Mouse (Mus musculus) neutrophil, adult 5-6 weeks (primary cell): ENCODE results near the gene Gm14214. TPM values are rescaled to one million over a fixed set of nuclear protein-coding genes. Genes with fewer than 3 reads are reported as not detected.

Source experiments
- ATAC-seq: fragments of 151-379, 151-347 bp; 2 replicates; pipeline ENCODE4 v1.8.0; 2017; ENCODE audit warnings: mild to moderate bottlenecking, moderate TSS enrichment; ENCODE audit not compliant: insufficient number of reproducible peaks, poor library complexity, low FRiP score, severe bottlenecking; ENCODE audit errors: extremely low read depth
- total RNA-seq: library from RNA; stranded (forward); fragments of 200-1000 nt; gene quantifications from 2 replicates; pipeline ENCODE4 v1.2.3, GENCODE M21; 2017

Gm14214 gene
- total RNA-seq = not detected in 2 replicates

DNA sequence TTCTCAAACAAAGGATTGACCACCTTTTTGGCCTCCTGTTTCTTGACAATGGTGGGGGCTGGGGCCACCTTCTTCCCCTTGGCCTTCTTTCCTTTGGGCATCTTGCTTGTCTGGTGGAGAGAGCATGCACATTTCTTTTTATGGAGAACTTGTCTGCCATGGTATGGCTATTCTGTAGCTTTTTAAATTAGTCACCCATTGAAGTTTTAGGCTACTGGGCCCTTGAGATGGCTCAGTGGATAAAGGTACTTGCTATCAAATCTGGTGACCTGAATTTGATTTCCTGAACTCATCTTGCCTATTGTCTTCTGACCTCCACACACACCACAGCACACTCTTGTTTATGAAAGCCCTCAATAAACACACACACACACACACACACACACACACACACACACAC lies at the start of gene Gm14214:
Gene Gm14214 (minus strand): TSS at position 101 of the 400 bp plus-strand sequence.
- ATAC-seq = no peak

DNA sequence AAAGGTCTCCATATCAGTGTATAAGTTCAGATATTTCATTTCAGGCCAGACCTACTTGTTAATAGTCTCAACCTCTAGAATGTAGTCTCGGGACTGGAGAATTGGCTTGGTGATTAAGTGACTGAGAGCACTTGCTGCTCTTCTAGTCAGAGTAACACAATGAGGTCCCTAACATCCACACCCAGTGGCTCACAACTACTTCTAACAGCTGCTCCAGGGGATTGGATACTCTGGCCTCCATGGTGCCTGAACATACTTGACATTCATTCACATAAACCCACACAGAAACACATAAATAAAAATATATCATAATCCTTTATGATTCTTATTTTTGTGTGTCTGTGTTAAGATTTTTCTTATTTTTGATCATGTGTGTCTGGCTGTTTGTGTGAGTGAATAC lies 48.8 kb upstream of the Gm14214 start:
- no peak for ATAC-seq

DNA sequence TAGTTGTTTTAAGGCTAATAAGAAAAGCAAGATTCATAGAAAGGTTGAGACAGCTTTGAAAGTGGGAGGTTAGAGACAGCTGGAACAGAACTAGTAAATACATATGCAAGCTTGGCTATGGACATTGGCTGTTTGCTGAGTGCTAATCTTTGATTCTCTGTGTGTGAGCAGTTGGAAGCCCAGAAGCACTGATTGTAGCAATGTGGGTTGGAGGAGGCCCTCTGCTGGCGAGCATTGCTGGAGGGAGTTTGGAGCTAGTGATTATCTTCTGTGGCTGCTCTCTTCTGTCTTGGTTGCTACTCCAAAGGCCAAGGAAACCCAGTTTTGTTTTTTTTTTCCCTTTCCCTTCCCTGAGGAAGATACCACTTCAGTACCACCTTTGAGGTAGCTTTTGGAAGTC lies 48.0 kb upstream of the Gm14214 start:
- ATAC-seq = 0 out of 2 replicates have a peak, but pooled peaks have one; percentile 19

DNA sequence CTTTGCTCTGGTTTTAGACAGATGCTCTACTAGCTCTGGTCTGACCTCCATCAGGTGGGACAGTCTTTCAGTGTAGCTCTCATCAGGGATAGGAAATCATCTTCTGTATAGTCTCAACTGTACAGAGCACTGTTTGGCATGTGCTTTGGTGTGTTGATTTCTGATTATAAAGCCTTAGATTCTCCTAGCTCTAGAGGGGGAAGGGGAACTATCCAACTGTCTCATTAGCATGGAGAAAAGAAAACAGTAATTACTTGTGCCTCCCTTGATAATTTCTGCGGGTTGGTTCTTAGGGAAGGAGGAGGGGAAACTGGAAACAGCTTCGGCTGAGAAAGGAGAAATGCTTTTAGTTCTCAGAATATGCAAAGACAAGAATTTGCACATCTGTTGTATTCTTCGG lies 47.3 kb upstream of the Gm14214 start:
- no peak for ATAC-seq

DNA sequence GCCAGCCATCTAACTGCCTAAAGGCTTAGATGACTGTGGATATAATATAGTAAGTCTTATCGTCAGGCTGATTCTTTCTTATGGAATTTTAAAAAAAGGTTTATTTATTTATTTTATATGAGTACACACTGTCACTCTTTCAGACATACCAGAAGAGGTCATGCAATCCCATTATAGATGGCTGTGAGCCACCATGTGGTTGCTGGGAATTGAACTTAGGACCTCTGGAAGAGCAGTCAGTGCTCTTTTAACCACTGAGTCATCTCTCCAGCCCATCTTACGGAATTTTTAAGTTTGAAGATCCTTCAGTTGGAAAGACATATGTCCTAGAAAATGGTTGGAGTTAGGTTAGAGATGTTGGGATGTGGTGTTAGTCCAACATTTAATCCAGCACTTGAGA lies 43.6 kb upstream of the Gm14214 start:
- ATAC-seq = no peak

DNA sequence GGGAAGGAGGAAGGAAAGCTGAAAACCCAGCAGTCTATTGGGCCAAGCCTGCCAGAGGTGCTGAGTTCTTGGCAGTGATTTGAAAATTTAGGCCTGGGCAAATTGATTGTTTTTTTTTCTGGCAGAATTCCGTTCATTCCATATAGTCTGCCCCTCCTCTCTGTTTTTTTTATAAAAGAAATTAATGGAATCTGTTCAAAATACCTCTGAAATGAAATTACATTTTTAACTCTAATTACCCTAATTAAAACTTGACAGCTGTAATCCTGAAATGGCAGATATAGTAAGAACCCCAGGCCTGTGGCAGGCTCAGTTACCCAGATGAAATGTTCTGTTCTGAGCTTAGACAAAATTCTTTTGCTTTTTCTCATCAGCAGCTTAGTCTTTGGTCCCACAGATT lies 41.0 kb upstream of the Gm14214 start:
- ATAC-seq = no peak

DNA sequence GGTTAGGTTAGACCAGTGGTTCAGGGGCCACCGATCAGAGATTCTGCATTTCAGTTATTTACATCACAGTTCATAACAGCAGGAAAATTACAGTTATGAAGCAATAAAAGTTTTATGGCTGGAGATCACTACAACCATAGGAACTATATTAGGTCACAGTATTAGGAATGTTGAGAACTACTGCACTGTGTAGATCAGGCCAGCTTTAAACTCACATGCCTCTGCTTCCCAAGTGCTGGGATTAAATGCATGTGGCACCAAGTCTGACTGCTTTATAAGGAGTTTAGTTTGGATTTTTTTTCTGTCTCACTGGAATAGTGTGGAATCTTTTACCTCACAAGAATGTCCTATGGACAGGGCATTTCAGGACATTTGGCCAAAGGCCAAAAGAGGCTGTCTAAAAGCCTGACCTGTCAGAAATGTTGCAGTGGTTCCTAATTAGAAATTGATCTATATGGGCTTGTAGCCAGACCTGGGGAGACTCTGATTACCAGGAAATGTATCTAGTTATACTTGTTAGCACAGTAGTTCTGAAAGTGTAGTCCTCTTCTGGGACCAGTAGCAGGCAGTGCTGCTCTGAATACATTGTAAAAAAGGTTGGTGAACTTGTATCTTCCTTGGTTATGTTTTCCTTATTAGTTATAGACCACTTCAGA lies 39.4 kb upstream of the Gm14214 start:
- ATAC-seq = no peak

DNA sequence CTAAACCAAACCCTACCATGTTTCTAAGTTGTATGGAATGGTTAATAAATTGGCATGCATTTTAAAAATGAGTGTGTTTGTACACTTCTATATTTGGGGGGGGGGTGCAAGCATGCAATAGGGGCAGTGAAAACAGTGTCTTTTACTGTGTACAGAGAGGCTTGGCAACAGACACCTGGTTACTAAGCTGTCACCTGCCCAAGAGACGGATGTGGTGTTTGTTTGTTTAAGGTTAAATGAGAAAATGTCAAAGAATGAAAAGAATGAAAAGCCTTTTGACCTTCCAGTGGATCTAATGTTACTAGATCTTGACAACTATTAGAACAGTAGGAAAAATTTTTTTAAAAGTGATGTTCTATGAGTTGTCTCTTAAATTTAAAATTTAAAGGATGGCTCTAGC lies 37.9 kb upstream of the Gm14214 start:
- no peak for ATAC-seq

DNA sequence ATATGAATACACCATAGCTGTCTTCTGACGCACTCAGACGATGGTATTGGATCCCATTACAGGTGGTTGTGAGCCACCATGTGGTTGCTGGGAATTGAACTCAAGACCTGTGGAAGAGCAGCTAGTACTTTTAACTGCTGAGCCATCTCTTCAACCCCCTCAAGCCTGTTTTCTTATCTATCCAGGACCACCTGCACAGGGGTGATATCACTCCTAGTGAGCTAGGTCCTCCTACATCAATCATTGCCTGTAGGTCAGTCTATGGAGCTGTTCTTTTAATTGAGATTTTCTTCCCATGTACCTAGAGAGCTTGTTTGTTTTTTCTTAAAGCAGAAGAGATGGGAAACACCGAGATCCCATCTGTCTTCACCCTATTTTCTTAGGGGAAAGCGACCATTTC lies 34.0 kb upstream of the Gm14214 start:
- ATAC-seq = no peak

DNA sequence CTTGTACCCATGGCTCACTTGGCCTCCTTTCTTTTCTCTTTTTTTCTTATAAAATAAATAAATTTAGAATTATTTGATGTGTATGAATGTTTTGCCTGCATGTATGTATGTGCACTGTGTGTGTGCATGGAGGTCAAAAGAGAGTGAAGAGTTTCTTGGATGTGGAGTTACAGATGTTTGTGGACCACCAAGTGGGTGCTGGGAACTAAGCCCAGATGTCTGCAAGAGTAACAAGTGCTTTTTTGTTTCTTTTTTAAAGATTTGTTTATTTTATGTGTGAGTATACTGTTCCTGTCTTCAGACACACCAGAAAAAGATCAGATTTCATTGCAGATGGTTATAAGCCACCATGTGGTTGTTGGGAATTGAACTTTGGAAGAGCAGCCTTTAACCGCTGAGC lies 33.5 kb upstream of the Gm14214 start:
- no peak for ATAC-seq

DNA sequence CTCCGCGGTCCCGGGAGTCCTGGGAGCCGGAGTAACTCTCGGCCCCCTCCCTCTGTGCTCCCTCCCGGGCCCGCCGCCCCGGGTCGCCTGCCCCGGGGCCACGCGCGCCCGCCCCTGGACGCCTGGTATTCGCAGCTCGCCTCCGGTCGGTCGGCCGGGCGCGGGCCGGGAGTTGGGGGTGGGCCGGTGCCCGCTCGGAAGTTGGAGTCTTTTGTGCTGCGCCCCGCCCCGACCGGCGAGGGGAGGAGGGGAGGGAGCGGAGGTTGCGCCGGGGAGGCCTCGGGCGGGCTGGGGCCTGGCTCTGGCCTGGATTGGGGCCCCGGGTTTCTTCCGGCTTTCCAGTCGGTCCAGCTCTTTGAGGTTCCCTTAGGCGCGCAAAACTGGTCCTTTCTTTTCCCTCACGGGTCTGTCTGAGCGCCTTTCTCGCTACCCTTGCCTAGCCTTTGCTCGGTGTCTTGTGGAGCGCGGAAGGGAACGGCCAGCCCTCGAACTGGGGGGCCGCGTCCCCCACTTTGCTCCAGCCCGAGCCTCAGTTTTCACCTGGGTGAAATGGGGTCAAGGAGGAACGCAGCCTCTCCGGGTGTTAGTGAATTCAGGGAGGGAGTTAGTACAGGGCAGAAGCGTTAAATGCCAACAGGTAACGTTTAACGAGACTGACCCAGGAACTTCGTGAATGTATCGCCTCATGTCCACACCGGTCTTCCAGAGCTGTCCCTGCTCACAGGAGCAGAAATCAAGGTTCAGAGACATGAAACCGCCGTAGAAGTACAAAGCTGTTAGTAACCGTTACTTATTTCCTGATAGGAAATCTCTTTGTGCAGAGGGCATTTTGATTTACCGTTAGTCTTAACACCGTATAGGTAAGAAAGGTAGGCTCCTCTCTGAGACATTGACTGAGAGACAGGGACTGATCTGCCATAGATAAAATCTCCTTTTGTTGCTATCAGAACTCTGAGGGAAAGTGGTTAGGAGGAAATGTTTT lies 22.1 kb upstream of the Gm14214 start:
- ATAC-seq = no peak

DNA sequence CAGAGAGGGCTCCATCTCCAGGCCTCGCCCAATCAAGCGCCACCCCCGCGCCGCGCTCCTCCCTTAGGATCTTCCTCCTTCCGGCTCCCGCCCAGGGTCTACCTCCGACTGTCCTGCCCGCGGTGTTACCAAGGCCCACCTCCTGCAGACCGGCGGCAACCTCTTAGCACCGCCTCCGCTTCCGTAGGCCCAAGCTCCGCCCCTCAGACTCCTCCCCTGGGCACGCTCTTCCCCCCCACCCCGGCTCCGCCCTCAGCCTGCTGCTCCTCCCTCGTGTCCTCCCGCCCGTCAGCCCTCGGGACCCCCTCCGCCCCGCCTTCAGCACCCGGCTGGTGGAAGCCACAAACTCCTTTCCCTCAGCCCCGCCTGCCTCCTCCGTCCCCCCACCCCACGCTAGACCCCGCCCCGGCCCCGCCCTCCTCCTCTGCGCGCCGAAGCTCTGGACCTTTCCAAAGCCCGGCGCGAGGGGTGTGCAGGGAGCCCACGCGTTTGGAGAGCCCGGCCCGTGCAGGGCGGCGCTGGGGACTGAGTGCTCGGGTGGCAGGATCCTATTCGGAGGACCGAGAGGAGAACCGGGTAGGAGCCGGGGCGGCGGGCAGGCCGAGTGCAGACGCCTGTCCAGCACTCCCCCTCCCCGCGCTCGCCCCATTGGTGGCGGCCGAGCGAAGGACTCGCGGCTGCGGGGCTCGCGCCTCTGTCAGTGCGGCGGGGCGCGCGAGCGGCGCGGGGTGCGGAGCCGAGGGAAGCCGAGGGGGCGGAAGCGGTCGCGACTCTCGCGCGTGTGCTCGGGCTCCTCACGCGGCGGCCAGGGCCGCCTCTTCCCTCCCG lies 21.0 kb upstream of the Gm14214 start, which contains the start of the genes Raly and a:
Gene Raly (plus strand): TSS at position 441 of the 828 bp plus-strand sequence.
Gene a (plus strand): TSS at position 747 of the 828 bp plus-strand sequence.
- ATAC-seq = peak; percentile 95

DNA sequence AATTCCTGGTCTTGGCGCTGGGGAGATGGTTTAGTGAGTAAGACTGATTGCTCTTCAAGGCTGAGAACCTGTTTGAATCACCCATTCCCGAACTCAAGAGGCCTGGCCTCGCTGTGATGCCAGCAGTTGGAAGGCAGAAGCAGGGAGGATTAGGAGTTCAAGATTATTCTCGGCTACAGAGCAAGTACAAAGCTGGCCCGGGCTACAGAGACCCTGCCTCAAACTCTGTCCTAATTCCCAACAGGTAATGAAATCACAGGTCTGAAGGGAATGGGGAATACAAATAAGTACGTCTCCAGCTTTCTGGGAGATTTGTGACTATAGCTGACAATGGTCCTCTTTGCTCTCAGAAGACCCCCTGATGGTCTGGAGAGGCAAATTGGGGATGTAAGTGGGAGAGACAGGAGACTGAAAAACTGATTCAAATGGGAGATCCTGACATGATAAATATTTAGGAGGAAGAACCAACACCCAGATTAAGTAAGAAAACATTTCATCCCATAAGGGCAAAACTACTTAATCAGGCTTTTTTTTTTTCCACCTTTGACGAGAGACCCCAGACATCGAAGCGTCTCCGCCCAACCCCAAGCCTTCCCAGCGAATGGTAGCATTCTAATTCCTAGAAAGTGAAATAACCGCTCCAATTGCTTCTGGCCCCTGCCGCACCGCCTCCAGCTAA lies 20.3 kb upstream of the Gm14214 start:
- no peak for ATAC-seq

DNA sequence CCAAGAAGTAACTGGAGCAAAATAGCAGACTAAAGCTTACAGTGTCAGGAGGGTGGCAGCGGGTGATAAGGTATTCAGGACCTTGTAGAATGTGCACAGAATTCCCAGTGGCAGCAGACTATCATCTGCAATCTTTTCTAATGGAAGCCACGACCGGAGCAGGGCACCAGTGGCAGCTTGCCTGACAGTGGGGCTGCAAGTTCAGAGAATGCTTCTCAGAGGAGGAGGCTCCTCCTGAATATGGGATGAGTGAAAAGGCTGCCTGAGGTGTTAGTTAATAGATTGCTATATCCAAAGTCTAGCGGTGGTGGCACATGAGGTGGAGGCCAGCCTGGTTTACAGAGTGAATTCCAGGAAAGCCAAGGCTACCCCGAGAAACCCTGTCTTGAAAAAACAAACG lies 19.6 kb upstream of the Gm14214 start:
- ATAC-seq = no peak

DNA sequence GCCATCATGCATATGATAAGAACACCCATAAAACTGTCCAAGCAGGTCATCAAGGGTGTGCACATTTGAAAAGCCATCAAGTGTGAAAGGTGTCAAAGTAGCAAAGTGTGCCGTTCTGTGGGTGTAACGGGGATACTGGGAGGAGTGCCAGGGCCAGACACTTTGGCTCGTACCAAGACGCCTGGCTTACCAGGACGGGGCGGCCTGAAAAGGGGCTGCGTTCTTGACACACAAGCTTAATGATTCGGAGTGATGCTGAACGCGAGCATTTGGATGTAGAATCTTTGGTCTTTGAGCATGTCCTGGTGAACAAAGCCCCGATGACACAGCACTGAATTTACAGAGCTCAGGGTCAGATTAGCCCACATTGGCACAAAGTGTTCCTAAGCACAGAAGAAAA lies 16.9 kb upstream of the Gm14214 start:
- ATAC-seq = no peak

DNA sequence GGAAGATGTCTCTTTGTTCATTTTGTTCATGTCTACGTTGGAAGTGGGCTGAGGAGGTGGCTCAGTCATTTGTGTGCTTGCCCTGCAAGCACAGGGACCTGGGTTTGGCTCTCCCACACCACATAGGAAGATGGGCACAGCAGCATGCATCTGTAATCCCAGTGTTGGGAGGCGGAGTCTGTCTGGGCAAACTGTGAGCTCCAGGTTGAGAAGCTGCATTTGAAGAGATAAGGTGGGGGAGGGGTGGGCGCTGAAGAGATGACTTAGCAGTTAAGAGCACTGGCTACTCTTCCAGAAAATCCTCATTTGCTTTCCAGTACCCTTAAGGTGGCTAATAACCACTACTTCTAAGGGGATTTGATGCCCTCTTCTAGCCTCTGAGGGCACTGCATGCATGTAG lies 16.4 kb upstream of the Gm14214 start:
- no peak for ATAC-seq

DNA sequence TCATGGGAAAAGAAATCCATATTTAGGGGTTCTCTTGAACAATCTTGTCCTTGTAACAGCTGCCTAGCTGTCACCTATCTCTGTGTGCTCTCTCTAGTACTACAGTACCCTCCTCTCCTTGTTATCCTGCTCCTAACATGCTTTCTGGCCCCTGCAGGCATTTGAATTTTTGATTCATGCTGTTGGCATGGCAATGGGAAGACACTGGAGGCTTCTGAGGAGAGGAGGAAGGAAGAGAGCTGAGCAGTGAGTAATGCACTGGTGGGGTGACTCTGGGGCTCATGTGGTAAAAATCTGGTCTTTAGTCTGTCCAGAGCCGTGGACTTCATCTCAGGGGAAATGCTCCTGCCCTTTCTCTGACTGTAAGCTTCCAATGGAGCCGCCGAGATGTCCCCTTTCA lies 15.5 kb upstream of the Gm14214 start:
- no peak for ATAC-seq

DNA sequence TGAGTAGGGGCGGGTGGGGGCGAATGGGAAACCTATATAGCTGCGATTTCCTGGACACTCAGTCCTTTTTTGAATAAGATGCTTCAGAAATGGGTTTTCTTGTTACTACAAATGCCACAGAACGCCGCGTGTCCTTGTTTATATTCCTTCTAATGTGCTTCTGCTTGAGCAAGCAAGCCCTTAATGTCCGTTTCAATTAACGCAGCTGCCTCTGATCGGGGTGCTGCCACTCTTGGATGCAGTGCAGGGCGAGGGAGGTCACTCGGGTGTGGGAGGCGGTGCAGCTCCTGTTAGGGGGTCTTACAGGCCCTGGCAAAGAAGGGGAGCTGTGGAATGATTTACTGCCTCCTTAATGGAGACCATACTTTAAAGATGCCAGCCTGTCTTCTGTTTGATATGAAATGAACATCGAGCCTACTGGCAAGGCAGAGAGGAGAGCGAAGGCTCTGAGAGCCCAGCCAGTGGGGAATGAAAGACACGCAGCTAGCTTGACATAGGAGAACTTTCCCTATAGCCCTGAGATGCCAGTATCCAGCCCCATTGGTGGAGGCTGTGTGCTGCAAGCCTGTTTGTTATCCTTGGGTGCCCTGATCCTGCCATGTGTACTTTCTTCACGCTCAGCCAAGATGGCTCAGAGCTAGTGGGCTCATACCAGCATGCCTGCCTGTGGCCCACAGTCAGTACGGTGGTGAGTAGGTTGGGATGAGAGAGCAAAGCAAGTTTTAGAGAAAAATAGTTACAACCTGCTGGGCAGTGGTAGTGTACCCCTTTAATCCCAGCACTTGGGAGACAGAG lies 13.2 kb upstream of the Gm14214 start:
- ATAC-seq = no peak
